ENCODE assay signal across 15 mouse cellular contexts in genomic region chr4:48037646-48038045, GRCm38 (mm10). TPM values are rescaled to one million over a fixed set of nuclear protein-coding genes. Genes with fewer than 3 reads are reported as not detected.
"Had no signal": no experiment of that assay in that cellular context is flagged by ENCODE, and none has a peak within 500 bp of the region (broad histone marks: within the 10 kb centered on the region; RNA-seq: fewer than 3 reads in every experiment).

No protein-coding gene starts in this region.

- H3K27me3 ChIP-seq: lung, embryonic 15.5 days had no signal

- H3K4me3 ChIP-seq: layer of hippocampus, adult 2 months; liver, embryonic 13.5 days; lung, embryonic 15.5 days; neural tube, embryonic 13.5 days had no signal

- H3K9ac ChIP-seq: liver, embryonic 13.5 days; liver, postnatal 0 days; lung, embryonic 15.5 days; neural tube, embryonic 13.5 days had no signal

- H3K9me3 ChIP-seq: liver, embryonic 13.5 days; lung, embryonic 15.5 days; neural tube, embryonic 13.5 days had no signal

- H3K4me2 ChIP-seq: liver, embryonic 13.5 days; lung, embryonic 15.5 days; neural tube, embryonic 13.5 days had no signal

- DNase-seq: kidney, postnatal 10 days; kidney, postnatal 4 days; liver; liver, embryonic 13.5 days; liver, postnatal 0 days; lung, postnatal 36 days; retina, postnatal 1 day; right cerebral cortex, postnatal 4 days; spleen, adult 18-20 months; thymus, adult 18-20 months; thymus, postnatal 14 days had no signal

- H3K36me3 ChIP-seq: liver, embryonic 13.5 days; lung, embryonic 15.5 days; neural tube, embryonic 13.5 days had no signal

- ATAC-seq: liver, postnatal 0 days; midbrain, embryonic 16.5 days had no signal

- H3K27ac ChIP-seq: layer of hippocampus, adult 2 months; liver, embryonic 13.5 days; lung, embryonic 15.5 days; neural tube, embryonic 13.5 days had no signal

RNA-seq across cellular contexts. Expression of gene Nr4a3, which starts 7.3 kb away (rescaled TPM):
- polyA plus RNA-seq: liver, embryonic 13.5 days; liver, postnatal 0 days had no signal
